Mouse (Mus musculus): Measurements from ENCODE around the gene Olfr1111. TPM values are rescaled to one million over a fixed set of nuclear protein-coding genes. Genes with fewer than 3 reads are reported as not detected.
"Not testable (repeated sequence)": the region's sequence is repeated elsewhere in the genome, so short reads cannot be mapped to it uniquely, and the experiment has no call there.

Olfr1111 gene
- total RNA-seq (2014; rRNA removed) (not detected in 2 replicates), polyA plus RNA-seq (2015; fragmentation: Nextera tagmentation; extraction: Ambion mirVana) (not detected in 2 replicates)

DNA sequence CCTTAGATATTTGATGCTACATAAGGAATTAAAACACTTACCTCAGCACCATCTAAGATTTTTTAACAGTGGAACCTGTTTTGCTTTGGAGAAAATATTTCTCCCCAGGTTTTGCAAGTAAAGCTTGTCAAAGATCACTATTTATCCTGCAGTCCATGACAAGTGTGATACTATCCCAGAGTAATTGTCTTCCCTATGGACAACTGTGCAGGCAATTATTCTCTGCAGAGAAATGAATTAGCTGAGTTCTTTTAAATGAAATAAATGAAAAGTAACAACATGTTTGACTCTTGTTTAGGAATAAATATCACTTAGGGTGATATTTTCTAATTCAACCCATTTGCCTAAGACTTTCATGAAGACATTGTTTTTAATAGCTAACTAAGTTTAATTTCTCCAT lies at the start of gene Olfr1111:
Olfr1111 (minus strand) TSS at position 101 of the 400 bp plus-strand sequence.
- H3K4me3 ChIP-seq (ENCODE audit: low read depth, low read length): no peak within 1 kb of the TSS
- DNase-seq (no peak), ATAC-seq (no peak)
- H3K36me3 ChIP-seq (ENCODE audit: insufficient read depth): no peaks in the 10 kb centered on the region
- TF ChIP-seq CTCF (IDR thresholded peaks at IDR 0.05; ENCODE audit: low read depth): no peak
- no peaks in the 10 kb centered on the region for H3K27me3 ChIP-seq (ENCODE audit: insufficient read depth, low read length)
- H3K4me1 ChIP-seq (ENCODE audit: insufficient read depth): no peaks in the 10 kb centered on the region
- H3K27ac ChIP-seq (ENCODE audit: low read depth, low read length): no peak within 1 kb of the TSS
- H3K9ac ChIP-seq: no peak within 1 kb of the TSS
- H3K4me2 ChIP-seq (ENCODE audit: low read depth): no peak within 1 kb of the TSS
- H3K9me3 ChIP-seq (ENCODE audit: low read length): no peaks in the 10 kb centered on the region

DNA sequence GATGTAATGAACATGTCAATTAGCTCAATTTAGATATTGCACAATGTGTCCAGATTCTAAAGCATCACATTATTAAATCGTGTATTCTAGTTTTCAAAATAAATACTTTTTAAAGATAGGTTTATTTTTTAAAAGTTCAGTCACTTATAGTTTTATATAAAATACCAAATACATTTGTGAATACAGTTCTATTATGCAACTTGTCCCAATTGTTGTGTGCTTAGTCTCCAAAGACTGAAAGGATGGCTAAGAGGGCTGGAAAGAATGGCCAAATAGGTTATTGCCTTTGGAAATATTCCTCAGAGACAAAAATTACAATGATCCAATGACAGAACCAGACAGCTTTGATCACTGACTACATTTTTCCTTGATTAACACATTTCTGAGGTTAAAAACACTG lies 35.1 kb upstream of the Olfr1111 start, which contains the start of gene Olfr1112:
Olfr1112 (plus strand) TSS at position 301 of the 400 bp plus-strand sequence.
- H3K4me2 ChIP-seq (ENCODE audit: low read depth): no peak within 1 kb of the TSS
- H3K9me3 ChIP-seq (ENCODE audit: low read length): no peaks in the 10 kb centered on the region
- no peak within 1 kb of the TSS for H3K4me3 ChIP-seq (ENCODE audit: low read depth, low read length)
- ATAC-seq: no peak
- no peak within 1 kb of the TSS for H3K27ac ChIP-seq (ENCODE audit: low read depth, low read length)
- DNase-seq: no peak
- H3K27me3 ChIP-seq (ENCODE audit: insufficient read depth, low read length): no peaks in the 10 kb centered on the region
- no peak within 1 kb of the TSS for H3K9ac ChIP-seq
- no peaks in the 10 kb centered on the region for H3K36me3 ChIP-seq (ENCODE audit: insufficient read depth)
- H3K4me1 ChIP-seq (ENCODE audit: insufficient read depth): no peaks in the 10 kb centered on the region
- TF ChIP-seq CTCF (IDR thresholded peaks at IDR 0.05; ENCODE audit: low read depth): no peak
- WGBS: 84% methylated on average over 1 of the region's 1 CpGs

GRCm38 (mm10) chr2:87167731-87168130 lies 15.3 kb upstream of the Olfr1111 start:
- not testable (repeated sequence) for DNase-seq; H3K9ac ChIP-seq; H3K4me3 ChIP-seq (ENCODE audit: low read depth, low read length); H3K4me2 ChIP-seq (ENCODE audit: low read depth); H3K27ac ChIP-seq (ENCODE audit: low read depth, low read length); H3K36me3 ChIP-seq (ENCODE audit: insufficient read depth); H3K9me3 ChIP-seq (ENCODE audit: low read length); H3K27me3 ChIP-seq (ENCODE audit: insufficient read depth, low read length); ATAC-seq; H3K4me1 ChIP-seq (ENCODE audit: insufficient read depth)
- 82% methylated on average over 2 of the region's 2 CpGs for WGBS

GRCm38 (mm10) chr2:87140200-87140599 lies 12.2 kb downstream of the Olfr1111 start, which contains the start of gene Olfr1110:
Gene Olfr1110 (minus strand): TSS chr2:87140300.
- Histone ChIP-seq H3K4me2 (ENCODE audit: low read depth) (no peak within 1 kb of the TSS), H3K9ac (no peak within 1 kb of the TSS), H3K27me3 (ENCODE audit: insufficient read depth, low read length) (no peaks in the 10 kb centered on the region), H3K27ac (ENCODE audit: low read depth, low read length) (no peak within 1 kb of the TSS), H3K9me3 (ENCODE audit: low read length) (no peaks in the 10 kb centered on the region), H3K4me3 (ENCODE audit: low read depth, low read length) (no peak within 1 kb of the TSS), H3K4me1 (ENCODE audit: insufficient read depth) (no peaks in the 10 kb centered on the region), H3K36me3 (ENCODE audit: insufficient read depth) (no peaks in the 10 kb centered on the region)
- 75% methylated on average over 1 of the region's 1 CpGs for WGBS
- DNase-seq (no peak), ATAC-seq (no peak)
- TF ChIP-seq CTCF (IDR thresholded peaks at IDR 0.05; ENCODE audit: low read depth): no peak

- Histone ChIP-seq H3K9ac (no peak within 1 kb of the TSS), H3K4me2 (ENCODE audit: low read depth) (no peak within 1 kb of the TSS), H3K36me3 (ENCODE audit: insufficient read depth) (no peaks in the 10 kb centered on the region), H3K4me3 (ENCODE audit: low read depth, low read length) (no peak within 1 kb of the TSS), H3K4me1 (ENCODE audit: insufficient read depth) (no peaks in the 10 kb centered on the region), H3K27ac (ENCODE audit: low read depth, low read length) (no peak within 1 kb of the TSS), H3K9me3 (ENCODE audit: low read length) (no peaks in the 10 kb centered on the region), H3K27me3 (ENCODE audit: insufficient read depth, low read length) (no peaks in the 10 kb centered on the region)
- no peak for TF ChIP-seq CTCF (IDR thresholded peaks at IDR 0.05; ENCODE audit: low read depth)
- ATAC-seq (no peak), DNase-seq (no peak)
Observed at GRCm38 (mm10) chr2:87114467-87114866, 38.0 kb downstream of the Olfr1111 start, which contains the start of gene Olfr259. Gene Olfr259 (minus strand): TSS chr2:87114567.

Other genes starting within 250 kb of the Olfr1111 start
- gene Olfr1098, start 228.1 kb downstream of the Olfr1111 start, total RNA-seq (2014; rRNA removed): not detected in 2 replicates
- gene Olfr1098, start 228.1 kb downstream of the Olfr1111 start, polyA plus RNA-seq (2015; fragmentation: Nextera tagmentation; extraction: Ambion mirVana): not detected in 2 replicates
- not detected in 2 replicates for gene Olfr1099, start 191.9 kb downstream of the Olfr1111 start, total RNA-seq (2014; rRNA removed)
- gene Olfr1099, start 191.9 kb downstream of the Olfr1111 start, polyA plus RNA-seq (2015; fragmentation: Nextera tagmentation; extraction: Ambion mirVana): not detected in 2 replicates
- not detected in 2 replicates for gene Olfr1100, start 172.7 kb downstream of the Olfr1111 start, total RNA-seq (2014; rRNA removed)
- gene Olfr1100, start 172.7 kb downstream of the Olfr1111 start, polyA plus RNA-seq (2015; fragmentation: Nextera tagmentation; extraction: Ambion mirVana): not detected in 2 replicates
- gene Olfr1101, start 161.4 kb downstream of the Olfr1111 start, total RNA-seq (2014; rRNA removed): not detected in 2 replicates
- gene Olfr1101, start 161.4 kb downstream of the Olfr1111 start, polyA plus RNA-seq (2015; fragmentation: Nextera tagmentation; extraction: Ambion mirVana): not detected in 2 replicates
- not detected in 2 replicates for gene Olfr1102, start 154.2 kb downstream of the Olfr1111 start, total RNA-seq (2014; rRNA removed)
- not detected in 2 replicates for gene Olfr1102, start 154.2 kb downstream of the Olfr1111 start, polyA plus RNA-seq (2015; fragmentation: Nextera tagmentation; extraction: Ambion mirVana)
- gene Olfr1104, start 125.5 kb downstream of the Olfr1111 start, total RNA-seq (2014; rRNA removed): not detected in 2 replicates
- not detected in 2 replicates for gene Olfr1104, start 125.5 kb downstream of the Olfr1111 start, polyA plus RNA-seq (2015; fragmentation: Nextera tagmentation; extraction: Ambion mirVana)
- not detected in 2 replicates for gene Olfr1105, start 116.1 kb downstream of the Olfr1111 start, total RNA-seq (2014; rRNA removed)
- gene Olfr1105, start 116.1 kb downstream of the Olfr1111 start, polyA plus RNA-seq (2015; fragmentation: Nextera tagmentation; extraction: Ambion mirVana): not detected in 2 replicates
- gene Olfr1106, start 100.4 kb downstream of the Olfr1111 start, total RNA-seq (2014; rRNA removed): not detected in 2 replicates
- not detected in 2 replicates for gene Olfr1106, start 100.4 kb downstream of the Olfr1111 start, polyA plus RNA-seq (2015; fragmentation: Nextera tagmentation; extraction: Ambion mirVana)
- gene Olfr1107, start 76.8 kb downstream of the Olfr1111 start, total RNA-seq (2014; rRNA removed): not detected in 2 replicates
- gene Olfr1107, start 76.8 kb downstream of the Olfr1111 start, polyA plus RNA-seq (2015; fragmentation: Nextera tagmentation; extraction: Ambion mirVana): not detected in 2 replicates
- not detected in 2 replicates for gene Olfr1109, start 56.6 kb downstream of the Olfr1111 start, total RNA-seq (2014; rRNA removed)
- gene Olfr1109, start 56.6 kb downstream of the Olfr1111 start, polyA plus RNA-seq (2015; fragmentation: Nextera tagmentation; extraction: Ambion mirVana): not detected in 2 replicates
- not detected in 2 replicates for gene Olfr259, start 38.1 kb downstream of the Olfr1111 start, total RNA-seq (2014; rRNA removed)
- gene Olfr259, start 38.1 kb downstream of the Olfr1111 start, polyA plus RNA-seq (2015; fragmentation: Nextera tagmentation; extraction: Ambion mirVana): not detected in 2 replicates
- not detected in 2 replicates for gene Olfr1110, start 12.3 kb downstream of the Olfr1111 start, total RNA-seq (2014; rRNA removed)
- not detected in 2 replicates for gene Olfr1110, start 12.3 kb downstream of the Olfr1111 start, polyA plus RNA-seq (2015; fragmentation: Nextera tagmentation; extraction: Ambion mirVana)
- not detected in 2 replicates for gene Olfr1112, start 35.2 kb upstream of the Olfr1111 start, total RNA-seq (2014; rRNA removed)
- gene Olfr1112, start 35.2 kb upstream of the Olfr1111 start, polyA plus RNA-seq (2015; fragmentation: Nextera tagmentation; extraction: Ambion mirVana): not detected in 2 replicates
- not detected in 2 replicates for gene Olfr1113, start 56.3 kb upstream of the Olfr1111 start, total RNA-seq (2014; rRNA removed)
- gene Olfr1113, start 56.3 kb upstream of the Olfr1111 start, polyA plus RNA-seq (2015; fragmentation: Nextera tagmentation; extraction: Ambion mirVana): not detected in 2 replicates
- gene Olfr1115, start 95.4 kb upstream of the Olfr1111 start, total RNA-seq (2014; rRNA removed): not detected in 2 replicates
- gene Olfr1115, start 95.4 kb upstream of the Olfr1111 start, polyA plus RNA-seq (2015; fragmentation: Nextera tagmentation; extraction: Ambion mirVana): not detected in 2 replicates
- gene Olfr1116, start 114.9 kb upstream of the Olfr1111 start, total RNA-seq (2014; rRNA removed): not detected in 2 replicates
- gene Olfr1116, start 114.9 kb upstream of the Olfr1111 start, polyA plus RNA-seq (2015; fragmentation: Nextera tagmentation; extraction: Ambion mirVana): not detected in 2 replicates
- gene Olfr1118, start 155.0 kb upstream of the Olfr1111 start, total RNA-seq (2014; rRNA removed): not detected in 2 replicates
- not detected in 2 replicates for gene Olfr1118, start 155.0 kb upstream of the Olfr1111 start, polyA plus RNA-seq (2015; fragmentation: Nextera tagmentation; extraction: Ambion mirVana)
- not detected in 2 replicates for gene Olfr1120, start 202.2 kb upstream of the Olfr1111 start, total RNA-seq (2014; rRNA removed)
- gene Olfr1120, start 202.2 kb upstream of the Olfr1111 start, polyA plus RNA-seq (2015; fragmentation: Nextera tagmentation; extraction: Ambion mirVana): not detected in 2 replicates
- not detected in 2 replicates for gene Olfr1121, start 217.3 kb upstream of the Olfr1111 start, total RNA-seq (2014; rRNA removed)
- gene Olfr1121, start 217.3 kb upstream of the Olfr1111 start, polyA plus RNA-seq (2015; fragmentation: Nextera tagmentation; extraction: Ambion mirVana): not detected in 2 replicates
- gene Olfr1122, start 233.2 kb upstream of the Olfr1111 start, total RNA-seq (2014; rRNA removed): not detected in 2 replicates
- gene Olfr1122, start 233.2 kb upstream of the Olfr1111 start, polyA plus RNA-seq (2015; fragmentation: Nextera tagmentation; extraction: Ambion mirVana): not detected in 2 replicates